Mouse (Mus musculus): Measurements from ENCODE around the gene Celsr1.

DNA sequence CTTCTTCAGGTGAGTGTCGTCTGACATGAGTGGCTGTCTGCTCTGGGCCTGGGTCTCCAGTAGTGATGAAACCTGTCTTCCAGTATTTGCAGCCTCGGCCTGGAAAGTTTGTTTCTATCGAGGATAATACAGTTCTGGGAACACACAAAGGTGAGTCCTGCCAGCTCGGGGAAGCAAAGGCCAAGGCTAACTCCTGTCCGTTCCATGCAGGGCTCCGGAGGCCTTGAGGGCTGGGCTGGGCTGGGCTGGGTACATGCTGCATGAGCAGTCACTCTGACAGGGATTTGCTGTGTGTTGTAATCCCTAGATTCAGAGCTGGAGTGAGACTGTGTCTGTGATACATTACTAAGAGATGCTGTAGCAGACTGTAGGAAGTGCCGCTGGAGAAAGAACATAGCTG, 139.7 kb downstream of the Celsr1 start:
- TF ChIP-seq CTCF (IDR thresholded peaks at IDR 0.05; ENCODE audit: insufficient read depth, low read depth, low read length) (no peak), POLR2A (IDR thresholded peaks at IDR 0.05; ENCODE audit: insufficient read depth, low read depth, low read length) (no peak)

Data from olfactory bulb, adult 2 months (tissue).